21 mouse cellular contexts compared by ENCODE assay signal in the genomic region with DNA sequence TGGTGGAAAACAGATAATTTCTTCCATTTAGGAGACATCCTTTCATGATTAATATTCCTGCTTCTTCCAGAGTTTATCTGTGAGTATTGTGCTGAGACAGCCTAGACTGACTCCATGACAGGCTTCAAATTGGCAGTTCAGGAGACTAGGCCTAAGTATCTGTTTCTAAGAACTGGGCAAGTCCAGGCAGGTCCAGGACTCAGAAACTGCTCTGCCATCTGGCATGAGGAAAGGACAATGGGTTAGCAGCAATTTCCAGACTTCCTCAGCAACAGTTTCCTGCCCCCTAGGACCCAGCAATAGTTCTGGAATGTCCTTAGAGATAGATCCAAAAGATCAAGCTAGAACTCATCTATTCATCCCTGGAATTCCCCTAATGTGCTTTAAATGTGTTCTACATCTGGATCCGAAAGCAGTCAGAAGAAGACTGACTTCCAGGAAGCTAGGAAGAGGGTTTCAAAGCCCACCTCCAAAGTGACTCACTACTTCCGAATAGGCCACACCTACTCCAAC.
DNase-seq lines count a peak whose midpoint lies in the region; ATAC-seq lines count a peak whose summit lies in the region.
"Had no signal": no experiment of that assay in that cellular context is flagged by ENCODE, and none has a peak within 500 bp of the region (broad histone marks: within the 10 kb centered on the region; RNA-seq: fewer than 3 reads in every experiment).

No protein-coding gene starts in this region.

- no peaks in the 10 kb centered on the region for H3K27me3 ChIP-seq in embryonic facial prominence, embryonic 11.5 days (ENCODE audit: control insufficient read depth, insufficient read depth, low read length)
- H3K27me3 ChIP-seq in embryonic facial prominence, embryonic 10.5 days (replicated peaks; ENCODE audit: low read depth, poor library complexity, severe bottlenecking): no peaks in the 10 kb centered on the region
- H3K27me3 ChIP-seq: embryonic facial prominence, embryonic 15.5 days; forebrain, embryonic 15.5 days; heart, embryonic 12.5 days; hindbrain, embryonic 13.5 days had no signal

- DNase-seq in embryonic facial prominence, embryonic 11.5 days (ENCODE audit: low spot score): peak; percentile 2
- no peak for DNase-seq in embryonic facial prominence, embryonic 10.5 days (ENCODE audit: low spot score)
- DNase-seq in heart, adult 9 months (ENCODE audit: low spot score in 2 of 2): peak; percentile 0 to 34
- DNase-seq in heart, postnatal 36 days: no peak
- DNase-seq in Muller cell, postnatal 12 days (ENCODE audit: inconsistent ontology term): peak; percentile 9
- no peak for DNase-seq in gastrocnemius, postnatal 36 days
- DNase-seq in urinary bladder, postnatal 4 days (ENCODE audit: low spot score in 2 of 2): no peak
- DNase-seq: adrenal gland, postnatal 10 days; cerebellum, adult 11 months; cerebellum, adult 8-10 months; cerebellum, postnatal 14 days; gastrocnemius, postnatal 10 days; kidney, adult 11 months; kidney, adult 9 months had no signal

- H3K4me2 ChIP-seq in embryonic facial prominence, embryonic 11.5 days (ENCODE audit: low read depth, low read length): no peak overlapping the region
- H3K4me2 ChIP-seq: embryonic facial prominence, embryonic 15.5 days; forebrain, embryonic 15.5 days; heart, embryonic 12.5 days; hindbrain, embryonic 13.5 days had no signal

- H3K9me3 ChIP-seq in embryonic facial prominence, embryonic 11.5 days (replicated peaks; ENCODE audit: control insufficient read depth, low read length): no peaks in the 10 kb centered on the region
- no peaks in the 10 kb centered on the region for H3K9me3 ChIP-seq in embryonic facial prominence, embryonic 10.5 days
- H3K9me3 ChIP-seq: embryonic facial prominence, embryonic 15.5 days; forebrain, embryonic 15.5 days; heart, embryonic 12.5 days; hindbrain, embryonic 13.5 days had no signal

- H3K27ac ChIP-seq in embryonic facial prominence, embryonic 11.5 days (replicated peaks; ENCODE audit: low read depth, low read length): no peak overlapping the region
- no peak overlapping the region for H3K27ac ChIP-seq in embryonic facial prominence, embryonic 10.5 days (replicated peaks)
- H3K27ac ChIP-seq: embryonic facial prominence, embryonic 15.5 days; forebrain, embryonic 15.5 days; hindbrain, embryonic 13.5 days; hindbrain, postnatal 0 days had no signal

- no peak overlapping the region for H3K9ac ChIP-seq in embryonic facial prominence, embryonic 11.5 days (replicated peaks; ENCODE audit: low read length)
- H3K9ac ChIP-seq: embryonic facial prominence, embryonic 15.5 days; forebrain, embryonic 15.5 days; heart, embryonic 12.5 days; hindbrain, embryonic 13.5 days had no signal

- H3K4me3 ChIP-seq in embryonic facial prominence, embryonic 11.5 days (ENCODE audit: low read depth, low read length): no peak overlapping the region
- H3K4me3 ChIP-seq in embryonic facial prominence, embryonic 10.5 days: no peak overlapping the region
- H3K4me3 ChIP-seq: embryonic facial prominence, embryonic 15.5 days; erythroblast, embryonic 14.5 days; forebrain, embryonic 15.5 days; heart, embryonic 12.5 days; hindbrain, embryonic 13.5 days had no signal

- intact Hi-C loops in heart, postnatal 36 days (cut with DNase I): no loop called here
- intact Hi-C loops in gastrocnemius, postnatal 36 days (cut with DNase I): no loop called here

- WGBS in embryonic facial prominence, embryonic 11.5 days: 81% methylated on average over 2 of the region's 2 CpGs
- 81% methylated on average over 2 of the region's 2 CpGs for WGBS in embryonic facial prominence, embryonic 10.5 days

- no peak for ATAC-seq in embryonic facial prominence, embryonic 11.5 days (replicated peaks; ENCODE audit: insufficient number of reproducible peaks, low FRiP score, low TSS enrichment, low read depth)
- no peak for ATAC-seq in megakaryocyte, adult 5-6 weeks (ENCODE audit: poor library complexity, severe bottlenecking)
- ATAC-seq: forebrain, embryonic 15.5 days; hindbrain, postnatal 0 days had no signal

- H3K4me1 ChIP-seq in embryonic facial prominence, embryonic 11.5 days (ENCODE audit: control insufficient read depth, insufficient read depth, low read length): no peaks in the 10 kb centered on the region
- peaks cover 12% of the 10 kb centered on the region; the same call in 1 of the 2 replicates for H3K4me1 ChIP-seq in embryonic facial prominence, embryonic 10.5 days
- H3K4me1 ChIP-seq: embryonic facial prominence, embryonic 15.5 days; heart, embryonic 12.5 days; hindbrain, embryonic 13.5 days had no signal

- no peaks in the 10 kb centered on the region for H3K36me3 ChIP-seq in embryonic facial prominence, embryonic 11.5 days (replicated peaks; ENCODE audit: control insufficient read depth, insufficient read depth, low read depth, low read length)
- H3K36me3 ChIP-seq in embryonic facial prominence, embryonic 10.5 days (replicated peaks): no peaks in the 10 kb centered on the region
- H3K36me3 ChIP-seq: embryonic facial prominence, embryonic 15.5 days; forebrain, embryonic 15.5 days; heart, embryonic 12.5 days; hindbrain, embryonic 13.5 days had no signal

Comparison
In these comparisons a context has a peak if more than half of its experiments do, and no peak if none do; other contexts are left out.
1. DNase-seq: peak in embryonic facial prominence, embryonic 11.5 days (single experiment), heart, adult 9 months (2 of 2) and Muller cell, postnatal 12 days (single experiment); none in embryonic facial prominence, embryonic 10.5 days (single experiment), heart, postnatal 36 days (0 of 2), gastrocnemius, postnatal 36 days (0 of 2) and urinary bladder, postnatal 4 days (0 of 2).